Mouse (Mus musculus): ENCODE data around the gene Dcaf6. TPM values are rescaled to one million over a fixed set of nuclear protein-coding genes. Genes with fewer than 3 reads are reported as not detected.

Gene Dcaf6
- polyA plus RNA-seq, 1 experiment from 2014 or later, result 28.0 TPM

DNA sequence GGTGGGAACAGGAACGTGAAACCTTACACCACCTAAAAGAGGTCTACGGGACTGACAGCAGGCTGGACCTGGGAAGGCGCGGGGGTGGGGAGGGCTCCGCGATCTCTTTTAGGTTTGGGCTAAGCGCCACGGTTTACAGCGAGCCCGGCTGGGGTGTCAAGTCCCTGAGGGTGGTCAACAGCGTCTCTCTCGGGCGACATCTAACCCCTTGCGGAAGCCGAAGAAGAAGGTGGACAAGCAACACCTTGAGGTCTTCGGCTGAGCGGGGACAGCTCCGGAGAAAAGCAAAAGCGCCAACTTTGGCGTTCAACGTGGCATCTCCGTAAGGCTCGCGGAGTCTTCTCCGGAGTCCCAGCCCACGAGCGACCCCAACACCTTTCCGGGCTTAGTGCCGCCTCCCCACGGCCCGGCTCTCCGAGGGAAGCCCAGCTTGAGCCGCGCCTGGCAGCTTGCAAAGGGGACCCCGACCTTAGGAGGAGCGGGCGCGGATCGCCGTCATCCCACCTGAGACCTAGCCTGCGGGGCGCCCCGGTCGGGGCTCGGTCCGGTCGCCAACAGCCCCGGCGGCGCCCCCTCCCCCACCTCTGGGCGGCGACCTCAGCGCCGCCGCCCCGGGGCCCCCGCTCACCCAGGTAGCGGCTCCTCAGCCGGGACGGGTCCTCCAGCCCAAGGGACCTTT is 633 bp downstream of the Dcaf6 start:
- under 1% methylated on average over 53 of the region's 60 CpGs for WGBS (ENCODE audit: missing documents)
- Histone ChIP-seq H3K79me2 (ENCODE audit: inconsistent target) (peaks cover 81% of the 10 kb centered on the region), H3K4me3 (ENCODE audit: inconsistent target) (peak overlapping the region; percentile 89), H3K27ac (no peak overlapping the region), H3K36me3 (ENCODE audit: inconsistent target) (no peaks in the 10 kb centered on the region)

DNA sequence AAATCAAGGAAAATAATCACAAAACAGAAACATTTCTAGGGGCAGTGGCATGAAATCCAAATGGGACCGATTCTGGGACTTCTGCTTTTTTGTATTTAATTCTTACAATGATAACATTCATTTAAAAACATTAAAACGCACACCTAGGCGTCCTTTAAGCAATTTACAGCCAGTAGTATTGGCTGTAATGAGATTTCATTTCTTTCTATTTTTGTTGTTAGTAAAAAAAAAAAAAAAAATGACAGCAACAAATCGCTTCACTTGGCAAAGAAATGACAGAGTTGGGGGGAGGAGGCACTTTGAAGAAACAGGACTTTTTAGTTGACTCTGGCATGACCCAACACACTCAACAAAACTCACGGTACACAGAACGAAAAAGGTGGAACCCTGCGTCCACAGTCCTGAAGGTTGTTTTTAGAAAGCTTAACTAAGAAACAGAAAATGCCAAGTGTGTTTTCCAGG is 1.2 kb downstream of the Dcaf6 start:
- H3K79me2 ChIP-seq (ENCODE audit: inconsistent target), result peaks cover 81% of the 10 kb centered on the region

DNA sequence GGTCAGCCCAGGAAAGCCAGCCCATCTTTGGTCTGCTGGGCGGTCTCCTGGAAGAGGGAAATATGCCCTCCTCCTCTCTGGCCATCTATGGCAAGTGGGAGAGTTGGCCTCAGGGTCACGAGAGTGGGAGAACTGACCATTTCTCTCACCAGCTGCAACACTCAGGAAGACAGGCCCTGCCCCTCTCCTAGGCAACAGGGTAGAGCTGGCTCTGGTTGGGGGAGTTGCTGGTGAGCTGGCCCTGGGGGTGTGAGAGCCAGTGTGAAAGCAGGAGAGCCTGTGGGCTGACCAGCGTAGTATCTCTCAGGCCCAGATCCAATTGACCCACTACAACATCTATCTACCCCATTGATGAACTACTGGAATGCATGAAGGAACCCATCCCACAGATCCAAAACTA is 18.6 kb downstream of the Dcaf6 start:
- H3K4me3 ChIP-seq (ENCODE audit: inconsistent target), result no peak overlapping the region
- 89% methylated on average over 3 of the region's 3 CpGs for WGBS (ENCODE audit: missing documents)
- H3K36me3 ChIP-seq (ENCODE audit: inconsistent target), result no peaks in the 10 kb centered on the region
- peaks cover 41% of the 10 kb centered on the region; the same call in 1 of the 2 replicates for H3K79me2 ChIP-seq (ENCODE audit: inconsistent target)
- H3K27ac ChIP-seq, result no peak overlapping the region

More for the DNA sequence above, 1.2 kb downstream of the Dcaf6 start:
- 1% methylated on average over 7 of the region's 7 CpGs for WGBS (ENCODE audit: missing documents)
- Histone ChIP-seq H3K4me3 (ENCODE audit: inconsistent target) (peak overlapping the region; percentile 89), H3K36me3 (ENCODE audit: inconsistent target) (no peaks in the 10 kb centered on the region), H3K27ac (no peak overlapping the region)

DNA sequence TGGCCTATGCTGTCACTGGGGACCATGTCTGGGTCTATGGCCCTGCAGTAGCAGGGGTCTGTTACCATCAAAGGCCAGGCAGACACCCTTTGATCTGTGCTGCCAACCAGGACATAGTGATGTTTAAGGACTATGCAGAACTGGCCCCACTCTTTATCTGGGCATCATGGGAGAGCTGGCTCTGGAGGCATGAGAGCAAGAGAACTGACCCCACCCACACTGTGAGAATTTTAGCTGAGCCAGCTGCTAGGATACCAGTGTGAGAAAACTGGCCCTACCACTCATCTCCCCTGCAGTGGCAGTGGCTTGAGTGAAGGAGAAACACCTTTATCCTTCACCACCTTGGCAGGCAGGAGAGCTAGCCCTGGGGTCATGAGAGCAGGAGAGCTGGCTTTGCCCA is 19.1 kb downstream of the Dcaf6 start:
- Histone ChIP-seq H3K36me3 (ENCODE audit: inconsistent target) (no peaks in the 10 kb centered on the region), H3K27ac (no peak overlapping the region), H3K79me2 (ENCODE audit: inconsistent target) (peaks cover 43% of the 10 kb centered on the region; the same call in 1 of the 2 replicates), H3K4me3 (ENCODE audit: inconsistent target) (no peak overlapping the region)

DNA sequence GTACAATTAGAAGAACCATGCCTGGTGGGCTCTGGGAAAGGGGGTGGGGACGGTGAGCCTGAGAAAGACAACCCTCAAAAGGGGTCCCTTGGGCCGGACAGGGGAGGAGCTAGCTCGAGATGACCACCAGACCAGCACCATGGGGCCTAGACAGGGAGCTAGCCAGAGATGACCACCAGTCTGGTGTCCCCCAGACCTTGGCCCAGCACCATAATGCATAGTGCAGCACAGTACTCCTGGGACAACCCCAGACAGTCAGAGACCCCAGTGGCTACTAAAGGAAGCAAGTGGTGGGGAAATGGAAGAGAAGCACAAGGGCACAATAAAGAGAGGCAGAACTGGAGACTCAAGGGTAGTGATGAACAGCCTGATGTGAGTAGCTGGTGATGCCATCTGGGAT is 19.5 kb downstream of the Dcaf6 start:
- H3K36me3 ChIP-seq (ENCODE audit: inconsistent target), result no peaks in the 10 kb centered on the region
- 94% methylated on average over 3 of the region's 3 CpGs for WGBS (ENCODE audit: missing documents)
- H3K27ac ChIP-seq, result no peak overlapping the region
- H3K79me2 ChIP-seq (ENCODE audit: inconsistent target), result peaks cover 43% of the 10 kb centered on the region; the same call in 1 of the 2 replicates
- no peak overlapping the region for H3K4me3 ChIP-seq (ENCODE audit: inconsistent target)

DNA sequence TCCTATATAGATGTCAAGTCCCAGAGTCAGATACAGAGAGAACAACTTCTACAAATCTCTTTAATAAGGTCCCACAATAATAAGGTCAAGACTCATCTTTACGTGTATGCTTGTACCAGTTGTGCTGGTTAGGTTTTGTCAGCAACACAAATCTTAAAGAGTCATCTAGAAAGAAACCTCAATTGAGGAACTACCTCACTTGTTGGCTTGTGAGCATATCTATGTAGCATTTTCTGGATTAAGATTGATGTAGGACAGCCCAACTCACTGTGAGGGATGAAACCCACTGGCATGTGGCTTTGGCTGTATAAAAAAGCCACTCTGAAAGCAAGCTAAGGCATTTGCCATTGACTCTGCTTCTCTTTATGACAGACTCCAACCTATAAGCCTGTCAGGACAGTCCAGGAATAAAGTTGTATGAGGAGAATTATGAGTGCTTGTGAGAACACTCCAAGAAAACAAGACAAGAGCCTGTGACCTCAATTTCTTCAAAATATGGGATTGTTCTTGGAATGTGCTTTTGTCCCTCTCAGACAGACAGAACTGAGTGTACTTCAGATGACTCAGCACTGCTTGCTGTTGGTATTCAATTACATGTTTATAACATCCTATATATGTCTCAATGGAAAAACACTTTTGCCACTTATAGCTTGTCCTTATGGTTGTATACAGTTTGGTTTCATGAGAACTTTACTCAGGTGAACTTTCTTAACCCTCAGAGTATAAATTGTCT is 21.8 kb downstream of the Dcaf6 start:
- H3K27ac ChIP-seq, result no peak overlapping the region
- peaks cover 43% of the 10 kb centered on the region; the same call in 1 of the 2 replicates for H3K79me2 ChIP-seq (ENCODE audit: inconsistent target)
- no peaks in the 10 kb centered on the region for H3K36me3 ChIP-seq (ENCODE audit: inconsistent target)
- 44% methylated on average over 1 of the region's 1 CpGs for WGBS (ENCODE audit: missing documents)
- no peak overlapping the region for H3K4me3 ChIP-seq (ENCODE audit: inconsistent target)

DNA sequence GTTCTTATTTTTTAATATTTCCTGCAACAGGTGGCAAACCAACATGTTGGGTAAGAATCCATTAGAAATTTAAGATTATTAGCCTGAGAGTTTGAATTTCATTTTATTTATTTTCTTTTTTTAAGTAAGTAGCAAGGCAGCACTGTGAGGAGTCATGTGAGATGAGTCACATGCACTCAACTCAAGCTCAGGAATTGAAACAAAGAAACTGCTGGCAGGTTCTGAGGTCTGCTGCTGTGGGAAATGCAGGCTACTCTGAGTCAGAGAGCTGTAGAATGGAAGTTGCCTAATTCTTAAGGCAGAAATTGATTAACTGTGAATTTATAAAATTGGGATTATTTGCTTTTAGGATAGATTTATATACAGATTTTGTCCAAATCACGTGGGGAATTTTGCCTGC is 27.4 kb downstream of the Dcaf6 start:
- 86% methylated on average over 1 of the region's 1 CpGs for WGBS (ENCODE audit: missing documents)
- H3K4me3 ChIP-seq (ENCODE audit: inconsistent target), result no peak overlapping the region
- peak overlapping the region; percentile 46 for H3K27ac ChIP-seq
- peaks cover 5% of the 10 kb centered on the region; the same call in 1 of the 2 replicates for H3K79me2 ChIP-seq (ENCODE audit: inconsistent target)
- H3K36me3 ChIP-seq (ENCODE audit: inconsistent target), result no peaks in the 10 kb centered on the region

DNA sequence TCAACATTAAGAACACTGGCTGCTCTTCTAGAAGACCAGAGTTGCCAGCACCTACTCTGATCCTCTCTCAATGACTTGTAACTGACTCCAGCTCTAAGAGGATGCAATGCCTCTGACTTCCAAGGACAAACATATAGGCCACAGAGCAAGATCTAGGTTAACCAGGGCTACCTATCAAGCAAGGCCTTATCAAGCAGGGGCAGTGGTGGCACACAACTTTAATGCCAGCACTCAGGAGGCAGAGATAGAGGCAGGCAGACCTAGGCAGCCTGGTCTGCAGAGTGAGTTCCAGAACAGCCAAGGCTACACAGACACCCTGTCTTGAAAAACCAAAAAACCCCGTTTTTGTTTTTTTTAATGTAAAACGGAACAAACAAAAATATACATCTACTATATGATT is 34.0 kb downstream of the Dcaf6 start:
- H3K36me3 ChIP-seq (ENCODE audit: inconsistent target), result no peaks in the 10 kb centered on the region
- H3K79me2 ChIP-seq (ENCODE audit: inconsistent target), result no peaks in the 10 kb centered on the region
- 91% methylated on average over 2 of the region's 2 CpGs for WGBS (ENCODE audit: missing documents)
- H3K27ac ChIP-seq, result no peak overlapping the region
- no peak overlapping the region for H3K4me3 ChIP-seq (ENCODE audit: inconsistent target)

DNA sequence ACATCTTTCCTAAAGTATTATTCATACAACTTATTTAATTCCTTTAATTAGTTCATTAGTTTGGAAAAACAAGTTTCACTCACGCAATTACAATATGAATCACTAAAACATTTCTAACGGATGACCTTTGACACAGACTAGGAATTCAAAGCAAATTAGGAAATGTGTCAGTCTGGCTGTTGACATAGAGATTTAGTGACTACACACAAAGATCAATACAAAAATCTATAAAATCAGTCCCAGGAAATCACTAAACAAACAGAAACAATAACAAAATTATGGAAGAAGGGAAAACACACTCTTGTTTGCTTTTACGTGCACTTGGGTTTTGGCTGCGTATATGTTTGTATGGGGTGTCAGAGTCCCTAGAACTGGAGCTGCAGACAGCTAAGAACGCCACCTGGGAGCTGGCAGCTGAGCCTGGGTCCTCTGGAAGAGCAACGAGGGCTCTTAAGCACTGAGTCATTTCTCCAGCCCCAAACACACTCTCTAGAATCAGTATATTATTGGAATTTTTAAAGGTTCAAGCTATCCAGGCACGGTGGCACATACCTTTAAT is 38.8 kb downstream of the Dcaf6 start:
- Histone ChIP-seq H3K4me3 (ENCODE audit: inconsistent target) (no peak overlapping the region), H3K79me2 (ENCODE audit: inconsistent target) (no peaks in the 10 kb centered on the region), H3K27ac (no peak overlapping the region), H3K36me3 (ENCODE audit: inconsistent target) (no peaks in the 10 kb centered on the region)
- WGBS (ENCODE audit: missing documents), result 92% methylated on average over 7 of the region's 7 CpGs

DNA sequence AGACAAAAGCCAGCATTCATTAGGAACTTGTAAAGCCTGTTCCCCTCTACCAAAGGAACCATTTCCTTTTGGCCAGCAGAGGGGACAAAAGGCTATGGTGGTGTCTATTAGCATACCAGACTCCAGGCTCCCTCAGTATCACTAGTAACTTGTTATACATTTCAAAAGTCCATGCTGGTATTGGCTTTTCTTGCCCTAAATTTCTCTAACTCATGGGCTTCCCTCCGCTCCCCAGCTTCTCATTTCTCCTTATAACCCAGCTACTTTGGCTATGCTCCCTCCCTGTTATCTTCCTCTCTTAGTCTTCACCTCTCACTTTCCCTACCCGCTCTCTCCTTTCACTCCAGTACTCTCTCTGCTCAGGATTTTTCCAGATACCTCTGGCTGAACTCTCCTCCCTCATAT is 63.9 kb downstream of the Dcaf6 start:
- H3K4me3 ChIP-seq (ENCODE audit: inconsistent target), result no peak overlapping the region
- 100% methylated on average over 2 of the region's 2 CpGs for WGBS (ENCODE audit: missing documents)
- no peaks in the 10 kb centered on the region for H3K79me2 ChIP-seq (ENCODE audit: inconsistent target)
- no peak overlapping the region for H3K27ac ChIP-seq
- H3K36me3 ChIP-seq (ENCODE audit: inconsistent target), result no peaks in the 10 kb centered on the region

DNA sequence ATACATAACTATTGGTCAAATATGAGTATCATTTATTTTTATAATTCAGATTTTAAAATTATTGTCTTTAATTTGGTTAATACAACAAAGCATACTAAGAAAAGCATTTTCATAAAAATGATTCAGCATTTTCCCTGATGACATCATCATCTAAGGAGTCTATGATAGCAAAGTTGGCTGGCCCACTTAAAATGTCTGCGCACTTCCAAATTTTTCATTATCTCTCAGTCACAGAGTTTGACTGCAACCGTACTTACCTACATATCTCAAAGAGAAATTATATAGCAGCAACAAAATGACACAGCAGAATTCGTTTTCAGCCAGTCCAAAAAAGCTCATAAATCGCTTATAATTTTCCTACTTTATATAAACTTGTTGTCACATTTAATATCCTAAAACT is 64.3 kb downstream of the Dcaf6 start:
- H3K4me3 ChIP-seq (ENCODE audit: inconsistent target), result no peak overlapping the region
- H3K79me2 ChIP-seq (ENCODE audit: inconsistent target), result no peaks in the 10 kb centered on the region
- H3K36me3 ChIP-seq (ENCODE audit: inconsistent target), result no peaks in the 10 kb centered on the region
- H3K27ac ChIP-seq, result no peak overlapping the region
- WGBS (ENCODE audit: missing documents), result 81% methylated on average over 4 of the region's 4 CpGs

DNA sequence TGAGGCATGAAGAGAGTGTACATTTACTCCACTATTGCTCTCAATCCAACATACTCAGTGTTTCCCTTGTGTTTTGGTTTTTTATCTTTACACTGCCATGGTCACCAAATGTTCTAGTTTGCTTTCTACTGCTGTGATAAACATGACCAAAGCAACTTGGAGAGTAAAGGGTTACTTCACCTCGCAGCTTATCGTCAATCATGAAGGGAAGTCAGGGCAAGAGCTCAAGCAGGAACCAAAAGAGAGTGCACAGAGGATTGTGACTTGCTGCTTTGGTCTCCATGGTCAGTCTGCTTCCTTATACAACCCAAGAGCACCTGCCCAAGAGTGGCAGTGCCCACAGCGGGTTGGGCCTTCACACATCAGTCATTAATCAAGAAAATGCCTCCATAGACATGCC is 65.4 kb downstream of the Dcaf6 start:
- Histone ChIP-seq H3K27ac (no peak overlapping the region), H3K79me2 (ENCODE audit: inconsistent target) (no peaks in the 10 kb centered on the region), H3K4me3 (ENCODE audit: inconsistent target) (no peak overlapping the region), H3K36me3 (ENCODE audit: inconsistent target) (no peaks in the 10 kb centered on the region)
- 22% methylated on average over 3 of the region's 3 CpGs for WGBS (ENCODE audit: missing documents)

DNA sequence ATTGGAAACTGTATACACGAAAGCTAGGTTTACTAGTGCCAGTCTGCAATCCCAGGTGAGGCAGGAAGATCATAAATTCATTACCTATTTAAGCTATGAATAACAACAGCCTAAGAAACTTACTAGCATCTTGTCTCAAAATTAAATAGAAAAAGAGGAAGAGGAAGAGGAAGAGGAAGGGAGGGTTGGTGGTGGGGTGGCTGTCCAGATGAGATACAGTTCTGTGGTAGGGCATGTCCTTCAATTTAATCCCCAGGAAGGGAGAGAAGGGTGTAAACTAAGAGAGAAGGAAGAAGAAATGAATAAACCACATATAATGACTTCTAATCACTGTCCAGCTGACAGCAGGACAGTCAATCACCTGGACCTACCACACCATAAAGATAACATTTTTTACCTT is 67.2 kb downstream of the Dcaf6 start:
- 0 out of 2 replicates have a peak, but pooled peaks cover 5% of the 10 kb centered on the region for H3K36me3 ChIP-seq (ENCODE audit: inconsistent target)
- no peak overlapping the region for H3K4me3 ChIP-seq (ENCODE audit: inconsistent target)
- H3K27ac ChIP-seq, result no peak overlapping the region
- no peaks in the 10 kb centered on the region for H3K79me2 ChIP-seq (ENCODE audit: inconsistent target)
- WGBS (ENCODE audit: missing documents), result 25% methylated on average over 1 of the region's 1 CpGs

DNA sequence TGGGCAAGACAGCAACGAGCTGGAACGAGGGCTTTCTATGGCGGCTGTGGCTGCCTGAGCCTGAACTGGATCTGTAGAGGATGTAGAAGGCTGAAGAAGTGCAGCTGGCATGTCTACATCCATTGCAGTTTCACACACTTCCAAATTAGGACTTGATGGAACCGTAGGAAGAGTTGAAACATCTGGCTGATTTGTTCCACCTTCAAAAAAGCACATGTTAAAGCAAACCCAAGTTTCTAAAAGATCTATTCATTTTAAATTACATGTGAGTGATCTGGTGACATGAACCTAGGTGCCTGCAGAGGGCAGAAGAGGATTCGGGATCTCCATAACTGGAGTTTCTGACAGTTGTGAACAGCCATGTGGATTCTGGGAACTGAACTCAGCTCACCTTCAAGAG is 71.6 kb downstream of the Dcaf6 start:
- H3K4me3 ChIP-seq (ENCODE audit: inconsistent target), result no peak overlapping the region
- WGBS (ENCODE audit: missing documents), result 85% methylated on average over 5 of the region's 5 CpGs
- H3K36me3 ChIP-seq (ENCODE audit: inconsistent target), result 0 out of 2 replicates have a peak, but pooled peaks cover 10% of the 10 kb centered on the region
- no peak overlapping the region for H3K27ac ChIP-seq
- no peaks in the 10 kb centered on the region for H3K79me2 ChIP-seq (ENCODE audit: inconsistent target)

DNA sequence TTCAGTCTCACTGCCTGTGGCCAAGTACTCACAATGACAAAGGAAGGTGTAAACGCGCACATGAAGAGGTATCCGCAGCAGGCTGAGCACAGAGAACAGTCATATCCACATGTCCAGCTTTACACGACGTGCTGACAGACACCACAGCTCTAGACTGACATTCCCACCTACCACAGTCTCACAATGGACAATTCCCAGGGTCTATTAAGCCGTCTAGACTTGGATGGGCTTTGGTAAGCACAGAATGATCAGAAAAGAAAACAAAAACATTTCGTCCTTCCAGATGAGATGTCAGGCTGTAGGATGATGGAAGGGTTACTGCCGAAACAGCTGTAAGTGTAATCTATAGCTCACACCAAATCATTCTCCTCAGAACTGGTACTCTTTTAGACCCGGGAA is 73.8 kb downstream of the Dcaf6 start:
- H3K79me2 ChIP-seq (ENCODE audit: inconsistent target), result no peaks in the 10 kb centered on the region
- 0 out of 2 replicates have a peak, but pooled peaks cover 10% of the 10 kb centered on the region for H3K36me3 ChIP-seq (ENCODE audit: inconsistent target)
- no peak overlapping the region for H3K27ac ChIP-seq
- no peak overlapping the region for H3K4me3 ChIP-seq (ENCODE audit: inconsistent target)
- 91% methylated on average over 9 of the region's 9 CpGs for WGBS (ENCODE audit: missing documents)
